Mouse (Mus musculus) ES-E14 (cell line): ENCODE data around the gene Chd3. TPM values are rescaled to one million over a fixed set of nuclear protein-coding genes. Genes with fewer than 3 reads are reported as not detected.

Source experiments
- DNase-seq: peaks from one replicate; pipeline ENCODE4 v3.0.0-alpha.2; 2013; ENCODE audit warnings: low read depth, low spot score
- H3K27ac ChIP-seq: 2 replicates; pipeline ENCODE4 v1.5.1; 2012; ENCODE audit warnings: low read depth, mild to moderate bottlenecking, low read length, moderate library complexity, mixed read lengths; ENCODE audit not compliant: poor library complexity, insufficient read depth, severe bottlenecking
- H3K36me3 ChIP-seq: 2 replicates; pipeline ENCODE4 v1.6.1; 2012; ENCODE audit warnings: mild to moderate bottlenecking, low read length, moderate library complexity, mixed read lengths; ENCODE audit not compliant: control insufficient read depth, poor library complexity, insufficient read depth, severe bottlenecking
- H3K4me1 ChIP-seq, 2 experiments: fragments of 150-350 bp in 1 of 2; sonication (generic) in 1 of 2; 2 replicates each; pipeline ENCODE4 v1.6.1; 2012; ENCODE audit warnings: low read length in 2 of 2, mild to moderate bottlenecking in 1 of 2, mixed read lengths in 1 of 2; ENCODE audit not compliant: control insufficient read depth in 2 of 2, insufficient read depth in 2 of 2, poor library complexity in 1 of 2
- H3K4me3 ChIP-seq, 2 experiments: fragments of 150-350 bp in 1 of 2; sonication (generic) in 1 of 2; 2 replicates each; pipeline ENCODE4 v1.5.1; 2012; ENCODE audit warnings: low read length in 2 of 2, low read depth in 1 of 2, mild to moderate bottlenecking in 1 of 2, mixed read lengths in 1 of 2; ENCODE audit not compliant: insufficient read depth in 1 of 2, poor library complexity in 1 of 2, severe bottlenecking in 1 of 2
- H3K9ac ChIP-seq: 2 replicates; pipeline ENCODE4 v1.6.1; 2012; ENCODE audit warnings: low read depth, mild to moderate bottlenecking, low read length, mixed read lengths; ENCODE audit not compliant: poor library complexity, insufficient read depth, severe bottlenecking
- H3K9me3 ChIP-seq: fragments of 150-350 bp; sonication (generic); 2 replicates; pipeline ENCODE4 v1.6.1; 2012; ENCODE audit warnings: low read depth, mild to moderate bottlenecking, low read length; ENCODE audit not compliant: control insufficient read depth, insufficient read depth
- CHD2 ChIP-seq: IDR thresholded peaks from 2 replicates; pipeline ENCODE4 v1.6.1; 2014; ENCODE audit warnings: mild to moderate bottlenecking, low read depth, low read length, inconsistent platforms
- HCFC1 ChIP-seq: IDR thresholded peaks from 2 replicates; pipeline ENCODE4 v1.6.1; 2012; ENCODE audit warnings: low read length, inconsistent platforms, borderline replicate concordance; ENCODE audit not compliant: insufficient read depth
- MAFK ChIP-seq: IDR thresholded peaks from 2 replicates; pipeline ENCODE4 v1.6.1; 2014; ENCODE audit warnings: mild to moderate bottlenecking, low read depth, low read length, inconsistent platforms; ENCODE audit not compliant: insufficient read depth
- ZC3H11A ChIP-seq: IDR thresholded peaks from 2 replicates; pipeline ENCODE4 v1.6.1; 2012; ENCODE audit warnings: low read depth, mild to moderate bottlenecking, inconsistent platforms, low read length, borderline replicate concordance
- ZNF384 ChIP-seq: IDR thresholded peaks from 2 replicates; pipeline ENCODE4 v1.6.1; 2012; ENCODE audit warnings: low read depth, low read length, inconsistent platforms
- in situ Hi-C, 2 experiments: fragments of 600-800 bp; cut with MboI; formaldehyde crosslinking; loops; one replicate each; pipeline ENCODE4 v1.15.1; 2025; ENCODE audit warnings: low sequenced_read_pairs in 2 of 2, inconsistent platforms in 1 of 2; ENCODE audit not compliant: unreplicated experiment in 2 of 2
- total RNA-seq: library from RNA; depleted of rRNA; stranded (reverse); fragments of 300-350 nt; gene quantifications from 2 replicates; pipeline ENCODE4 v1.2.3, GENCODE M21; 2012

The Chd3 gene
- total RNA-seq, 1 experiment = 27.0 TPM

GRCm38 (mm10) chr11:69370817-69371215, 1.6 kb upstream of the Chd3 start:
- H3K36me3 ChIP-seq = no peaks in the 10 kb centered on the region
- TF ChIP-seq HCFC1 = no peak
- TF ChIP-seq ZC3H11A = no peak
- no peak for TF ChIP-seq MAFK
- no peak for TF ChIP-seq CHD2
- TF ChIP-seq ZNF384 = no peak
- no peak overlapping the region for H3K9ac ChIP-seq
- no peaks in the 10 kb centered on the region for H3K9me3 ChIP-seq
- H3K27ac ChIP-seq = no peak overlapping the region
- no peak overlapping the region for H3K4me3 ChIP-seq
- H3K4me1 ChIP-seq = peaks cover 0 to 21% of the 10 kb centered on the region in 2 experiments; a peak in 2 of 4 replicates
- in situ Hi-C loops = no loop called here
- DNase-seq = no peak

- Histone ChIP-seq H3K9ac (no peak overlapping the region), H3K27ac (no peak overlapping the region), H3K4me1 (peaks cover 0 to 26% of the 10 kb centered on the region in 2 experiments; a peak in 2 of 4 replicates), H3K4me3 (no peak overlapping the region), H3K36me3 (no peaks in the 10 kb centered on the region), H3K9me3 (no peaks in the 10 kb centered on the region)
- DNase-seq = no peak
- in situ Hi-C loops = no loop called here
- TF ChIP-seq ZNF384 (peak; percentile 24; the same call in 1 of the 2 replicates), MAFK (no peak)
These were observed 997 bp upstream of the Chd3 start for GRCm38 (mm10) chr11:69369990-69370816.

GRCm38 (mm10) chr11:69368356-69369214, 621 bp downstream of the Chd3 start:
- peaks cover 0 to 26% of the 10 kb centered on the region in 2 experiments; a peak in 2 of 4 replicates for H3K4me1 ChIP-seq
- in situ Hi-C loops = no loop called here
- no peaks in the 10 kb centered on the region for H3K36me3 ChIP-seq
- peak overlapping the region; percentile 76 for H3K9ac ChIP-seq
- no peaks in the 10 kb centered on the region for H3K9me3 ChIP-seq
- H3K4me3 ChIP-seq = peak overlapping the region; percentile 77 to 89
- no peak overlapping the region; the same call in 1 of the 2 replicates for H3K27ac ChIP-seq
- TF ChIP-seq CHD2 = no peak
- no peak for TF ChIP-seq MAFK
- TF ChIP-seq ZNF384 = peak; percentile 82
- DNase-seq = no peak

GRCm38 (mm10) chr11:69367616-69368355, 1.4 kb downstream of the Chd3 start:
- Histone ChIP-seq H3K9ac (no peak overlapping the region; the same call in 1 of the 2 replicates), H3K9me3 (no peaks in the 10 kb centered on the region), H3K36me3 (no peaks in the 10 kb centered on the region), H3K27ac (no peak overlapping the region; the same call in 1 of the 2 replicates), H3K4me1 (peaks cover 0 to 26% of the 10 kb centered on the region in 2 experiments; a peak in 2 of 4 replicates), H3K4me3 (peak overlapping the region; percentile 77 to 89)
- TF ChIP-seq MAFK (no peak), CHD2 (no peak), HCFC1 (no peak), ZC3H11A (no peak), ZNF384 (no peak)
- in situ Hi-C loops = no loop called here
- DNase-seq = no peak
